Mouse (Mus musculus) cortical plate, adult 2 months (tissue): Measurements from ENCODE around the gene Brwd1.

ENCODE experiments used
- CTCF ChIP-seq: fragments of 200-500 bp; IDR thresholded peaks from 2 replicates; pipeline ENCODE4 v1.5.1; 2011; ENCODE audit warnings: mild to moderate bottlenecking, control low read depth, low read length; ENCODE audit not compliant: insufficient read depth; ENCODE audit errors: extremely low read depth
- POLR2A ChIP-seq: fragments of 200-500 bp; IDR thresholded peaks from 2 replicates; pipeline ENCODE4 v1.6.1; 2011; ENCODE audit warnings: mild to moderate bottlenecking, low read length, control low read depth; ENCODE audit not compliant: insufficient read depth; ENCODE audit errors: extremely low read depth

DNA sequence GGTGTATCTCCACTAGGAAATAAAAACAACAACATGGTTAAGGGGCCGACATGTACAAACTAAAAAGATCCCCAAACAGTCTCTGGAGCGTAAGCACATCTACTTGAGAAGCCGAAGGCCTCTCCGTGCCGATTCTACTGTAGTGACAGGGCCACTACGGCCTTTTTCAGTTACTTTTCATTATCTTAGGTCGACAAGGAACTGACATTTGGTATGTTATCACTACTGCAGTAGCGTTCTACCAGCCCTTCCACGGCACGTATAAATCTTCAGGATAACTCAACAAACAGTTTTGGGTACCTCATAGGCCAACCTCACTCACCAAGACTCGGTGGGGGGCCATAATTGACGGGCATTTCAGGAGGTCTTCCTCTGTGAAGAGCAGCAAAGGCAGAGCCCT is 16.2 kb downstream of the Brwd1 start:
- TF ChIP-seq CTCF (no peak), POLR2A (no peak)
